Mouse (Mus musculus) frontal cortex, postnatal 36 days (tissue): ENCODE measurements around the gene H2-Aa.

Experiments
- DNase-seq, 2 experiments: peaks; one replicate each; pipeline ENCODE4 v3.0.0; 2022; ENCODE audit warnings: low spot score in 2 of 2

The H2-Aa gene

DNA sequence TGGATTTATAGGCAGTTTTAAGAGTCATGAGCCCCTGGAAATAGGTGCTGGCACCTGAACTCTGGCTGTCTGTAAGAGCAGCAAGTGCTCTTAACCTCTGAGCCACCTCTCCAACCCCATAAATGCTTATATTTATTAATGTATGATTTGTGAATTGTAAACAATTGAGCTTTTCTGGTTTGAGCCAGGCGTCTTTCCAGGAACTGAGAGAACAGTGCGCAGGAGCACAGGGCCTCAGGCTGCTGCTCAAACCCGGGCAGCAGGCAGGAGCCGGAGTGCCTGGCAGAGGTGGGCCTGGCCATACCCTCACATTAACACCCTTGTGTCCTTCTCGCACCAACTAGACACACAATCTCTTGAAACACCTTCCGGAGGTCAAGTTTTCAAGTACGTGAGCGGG, 12.4 kb upstream of the H2-Aa start:
- DNase-seq: no peak

DNA sequence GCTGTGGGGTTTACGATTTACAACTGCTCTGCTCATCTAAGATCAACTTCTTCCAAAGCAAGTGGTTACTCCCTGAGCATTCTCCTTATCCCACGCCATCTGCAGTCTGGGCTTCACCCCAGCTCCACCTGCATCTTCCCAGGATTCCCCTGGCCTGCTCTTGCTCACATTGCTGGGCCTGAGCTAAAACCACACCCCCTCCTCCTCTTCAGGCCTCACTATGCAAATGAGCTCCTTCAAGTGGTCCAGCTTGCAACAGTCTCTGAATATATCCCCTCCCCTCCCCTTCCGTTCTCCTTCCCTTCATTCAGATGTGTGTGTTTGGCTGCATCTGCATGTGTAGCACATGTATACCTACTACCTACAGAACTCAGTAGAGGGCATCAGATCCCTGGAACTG, 11.7 kb upstream of the H2-Aa start:
- DNase-seq: no peak

DNA sequence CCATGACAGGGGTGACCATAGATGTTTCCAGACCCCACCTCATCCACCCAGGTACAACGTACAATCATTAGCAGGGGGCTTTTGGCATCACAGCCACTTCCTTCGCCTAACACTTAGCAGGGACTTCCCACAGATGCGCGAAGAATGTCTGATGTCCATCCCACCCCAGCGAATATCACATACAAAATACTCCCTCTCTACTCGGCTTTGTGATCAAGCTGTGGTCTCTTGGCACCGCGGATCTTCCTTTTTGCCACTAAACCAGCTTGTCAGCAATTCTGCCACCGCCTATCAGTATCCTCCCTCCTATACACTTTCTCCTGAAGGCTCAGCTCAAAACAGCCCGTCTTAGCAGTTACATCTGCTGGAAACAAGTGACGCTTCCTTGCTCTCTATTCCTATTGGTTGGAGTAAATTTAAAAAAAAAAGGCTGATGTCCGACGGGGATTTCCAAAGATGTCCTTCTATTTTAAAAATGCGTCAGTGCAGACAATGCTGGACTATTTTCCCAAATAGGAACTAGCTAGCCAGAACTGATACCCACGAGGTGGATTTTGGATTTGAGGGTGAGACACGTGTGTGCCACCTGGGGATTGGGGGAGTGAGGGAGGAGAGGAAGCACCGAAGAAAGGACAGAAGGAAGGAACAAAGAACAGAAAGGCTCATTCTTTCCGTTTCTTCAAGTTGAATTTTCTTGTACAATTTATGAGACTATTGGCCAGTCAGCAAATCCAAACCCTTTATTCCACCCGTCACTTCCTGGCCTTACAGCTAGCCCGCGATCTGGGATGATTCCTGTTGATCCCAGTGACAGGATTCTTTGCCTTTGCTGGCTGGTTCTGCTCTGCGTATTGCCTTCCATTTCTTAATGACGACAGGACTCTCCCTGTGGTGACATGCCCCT, 8.5 kb upstream of the H2-Aa start:
- DNase-seq: peak; percentile 19 to 69

DNA sequence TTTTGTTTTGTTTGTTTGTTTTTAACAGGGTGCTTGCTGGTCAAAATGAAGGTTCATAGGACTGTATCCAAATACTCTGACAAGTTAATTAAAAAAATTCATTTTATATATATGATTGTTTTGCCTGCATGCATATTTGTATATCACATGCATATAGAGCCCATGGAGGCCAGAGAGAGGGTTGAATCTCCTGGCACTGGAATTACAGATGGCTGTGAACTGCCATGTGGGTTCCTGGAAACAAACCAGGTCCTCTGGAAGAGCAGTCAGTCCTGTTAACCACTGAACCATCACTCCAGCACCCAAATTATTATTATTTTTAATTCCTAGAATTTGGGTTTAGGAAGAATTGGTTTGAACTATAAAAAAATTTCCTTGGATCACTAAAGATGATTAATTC, 7.7 kb upstream of the H2-Aa start:
- DNase-seq: no peak

DNA sequence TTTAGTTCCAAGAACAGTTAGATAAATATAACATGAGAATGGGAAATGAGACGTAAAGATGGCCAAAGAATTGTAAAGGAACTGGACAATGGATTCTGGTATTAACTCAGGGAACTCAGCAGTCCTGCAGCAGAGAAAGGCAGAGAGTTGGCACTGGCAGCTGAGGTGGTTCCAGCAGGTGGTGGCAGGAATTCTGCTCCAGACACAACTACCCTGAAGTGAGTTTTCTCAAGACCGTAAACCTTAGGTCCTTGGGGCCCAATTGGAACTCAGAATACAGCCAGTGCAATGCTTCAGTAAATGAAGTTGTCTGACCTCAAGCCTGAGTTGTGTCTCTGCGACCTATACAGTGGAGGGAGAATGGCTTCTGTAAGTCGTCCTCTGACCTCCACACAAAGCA, 6.6 kb upstream of the H2-Aa start:
- DNase-seq: no peak

DNA sequence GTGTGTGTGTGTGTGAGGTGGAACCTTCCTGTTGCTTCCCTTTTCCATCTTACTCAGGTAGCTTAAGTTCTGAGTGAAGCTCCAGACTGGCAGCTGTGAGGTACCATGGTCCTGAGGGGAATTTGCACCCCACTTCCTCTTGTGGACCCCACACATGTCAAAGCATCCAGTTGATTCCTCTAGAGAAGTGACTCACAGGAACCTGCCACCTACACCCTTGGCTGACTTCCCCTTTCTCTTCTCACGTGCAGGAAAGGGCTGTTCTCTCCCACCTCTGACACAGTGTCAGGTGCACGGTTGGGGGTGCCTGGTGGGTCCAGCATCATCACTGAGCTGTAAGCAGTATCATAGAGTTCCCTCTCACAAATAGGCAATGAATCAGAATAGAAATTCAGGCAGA, 5.9 kb upstream of the H2-Aa start:
- DNase-seq: no peak

DNA sequence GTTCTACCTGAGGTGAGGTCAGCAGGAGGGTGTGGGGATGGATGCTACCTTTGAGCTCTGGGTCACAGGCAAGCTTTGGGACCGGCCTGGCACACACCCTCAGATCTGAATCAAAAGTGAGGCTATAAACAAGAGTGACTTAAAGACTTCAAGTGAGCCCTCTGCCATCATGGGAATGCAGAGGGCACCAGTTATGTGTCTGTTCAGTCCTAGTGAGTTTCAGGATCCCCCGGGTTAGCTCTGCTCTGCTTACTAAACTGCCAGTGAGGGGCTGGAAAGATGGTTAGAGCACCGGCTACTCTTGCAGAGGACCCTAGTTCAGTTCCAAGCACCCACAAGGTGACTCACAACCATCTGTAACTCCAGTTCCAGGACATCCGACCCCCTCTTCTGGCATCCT, 4.9 kb upstream of the H2-Aa start:
- DNase-seq: no peak

DNA sequence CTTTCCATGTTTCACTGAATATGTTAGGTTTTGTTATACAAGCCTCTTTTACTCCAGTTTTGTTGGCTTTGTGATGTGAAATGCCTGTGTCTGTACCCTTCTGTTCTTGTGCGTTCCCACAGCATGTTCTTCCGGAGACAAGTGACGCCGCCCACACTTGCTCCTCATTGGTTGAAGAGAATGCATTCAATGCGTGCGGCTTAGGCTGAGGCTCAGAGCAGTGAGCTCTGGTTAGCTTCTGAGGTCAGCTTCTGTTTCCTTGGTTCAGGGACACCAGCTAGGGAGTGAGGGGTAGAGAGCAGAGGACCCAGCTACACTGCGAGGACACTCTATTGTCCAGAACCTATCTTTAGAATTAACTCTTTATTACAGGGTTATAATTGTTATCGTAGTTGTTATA, 4.0 kb upstream of the H2-Aa start:
- DNase-seq: peak; percentile 72 to 85

DNA sequence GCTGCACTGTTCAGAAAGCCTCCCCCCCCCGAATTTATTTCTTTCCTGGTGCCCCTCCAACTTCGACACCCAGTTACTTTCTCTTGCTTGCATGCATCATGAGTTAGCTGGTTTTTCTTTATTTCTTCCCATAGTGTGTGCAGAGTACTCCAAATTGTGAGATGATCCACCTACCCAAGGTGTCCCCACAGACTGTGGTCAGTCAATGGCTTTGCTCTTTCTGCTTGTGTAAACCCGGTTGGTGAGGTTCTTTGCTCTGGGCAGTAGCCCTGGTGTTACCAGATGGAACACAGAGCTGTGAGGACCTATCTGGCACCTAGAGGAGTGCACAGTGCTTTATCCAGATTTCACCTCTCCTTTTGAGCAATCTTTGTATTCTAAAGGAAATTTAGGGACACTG, 508 bp upstream of the H2-Aa start:
- DNase-seq: no peak

DNA sequence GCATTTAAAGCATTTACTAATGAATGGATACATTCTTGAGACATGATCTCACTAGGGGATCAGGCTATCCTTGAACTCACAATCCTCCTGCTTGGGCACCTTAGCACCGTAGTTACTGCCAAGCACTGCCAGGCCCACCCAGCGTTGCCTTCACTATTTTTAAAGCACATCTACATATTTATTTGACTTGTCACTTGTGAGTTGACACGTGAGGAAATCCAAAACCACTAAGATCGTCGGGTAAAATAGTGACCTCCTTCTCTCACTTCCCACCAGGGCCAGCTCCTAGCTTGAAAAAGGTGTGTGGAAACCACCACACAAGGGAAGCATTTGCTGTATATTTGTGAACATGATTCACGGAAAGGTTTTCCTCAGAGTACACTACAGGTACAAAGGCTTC, 624 bp downstream of the H2-Aa start:
- DNase-seq: no peak

DNA sequence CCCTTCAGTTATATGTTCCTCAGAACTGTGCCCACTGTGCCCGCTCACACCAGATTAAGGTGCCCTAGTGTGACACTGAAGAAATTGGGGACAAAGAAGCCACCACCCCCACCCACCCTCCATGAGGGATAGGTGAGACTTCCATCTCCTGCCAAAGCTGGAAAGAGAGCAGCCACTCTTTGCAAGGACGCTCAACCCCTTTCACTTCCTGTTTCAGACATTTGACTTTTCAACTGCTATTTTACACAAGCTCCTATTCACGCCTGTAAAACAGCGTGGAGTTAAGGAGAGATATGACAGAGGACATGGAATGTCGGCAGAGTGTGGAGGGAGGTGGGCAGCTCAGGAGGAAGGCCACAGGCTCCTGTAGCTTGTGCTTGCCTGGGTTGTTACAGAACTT, 1.1 kb downstream of the H2-Aa start:
- DNase-seq: no peak

DNA sequence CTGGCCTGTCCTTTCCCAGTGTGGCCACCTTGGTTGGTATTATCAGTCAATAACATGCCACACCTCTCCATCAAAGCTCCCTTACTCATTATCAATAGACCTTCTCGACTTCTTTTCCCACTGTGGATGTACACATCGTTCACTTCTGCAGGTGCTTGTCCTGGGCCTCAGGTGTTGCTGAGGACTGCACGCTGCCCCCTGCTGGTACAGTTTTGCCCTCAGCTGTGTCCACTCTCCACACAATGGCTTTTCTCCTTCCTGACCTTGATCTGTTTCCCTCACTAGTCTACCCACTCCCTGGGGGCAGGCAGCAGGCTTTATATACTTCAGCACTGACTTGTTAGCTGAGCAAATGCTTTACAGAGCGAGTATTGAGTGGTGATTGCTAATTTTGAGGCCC, 1.8 kb downstream of the H2-Aa start:
- DNase-seq: no peak

DNA sequence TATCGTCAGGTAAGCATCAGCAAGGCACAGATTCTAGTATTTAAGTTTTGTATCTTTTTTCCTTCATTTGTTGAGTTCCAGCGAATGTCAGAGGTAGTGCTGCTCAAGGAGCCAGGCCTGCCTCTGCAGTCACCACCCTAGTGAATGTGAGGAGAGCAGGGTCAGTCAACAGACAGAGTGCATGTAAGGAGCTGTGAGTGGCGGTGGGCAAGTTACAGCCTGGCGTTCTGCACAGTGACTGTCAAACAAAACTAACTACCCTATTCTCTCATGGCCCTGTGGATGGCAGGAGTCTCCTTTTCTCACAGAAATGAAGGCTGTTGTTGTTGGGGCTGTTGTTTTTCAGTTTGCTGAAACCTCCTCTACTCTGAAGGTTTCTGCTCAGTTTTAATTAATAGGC, 2.3 kb downstream of the H2-Aa start:
- no peak for DNase-seq

DNA sequence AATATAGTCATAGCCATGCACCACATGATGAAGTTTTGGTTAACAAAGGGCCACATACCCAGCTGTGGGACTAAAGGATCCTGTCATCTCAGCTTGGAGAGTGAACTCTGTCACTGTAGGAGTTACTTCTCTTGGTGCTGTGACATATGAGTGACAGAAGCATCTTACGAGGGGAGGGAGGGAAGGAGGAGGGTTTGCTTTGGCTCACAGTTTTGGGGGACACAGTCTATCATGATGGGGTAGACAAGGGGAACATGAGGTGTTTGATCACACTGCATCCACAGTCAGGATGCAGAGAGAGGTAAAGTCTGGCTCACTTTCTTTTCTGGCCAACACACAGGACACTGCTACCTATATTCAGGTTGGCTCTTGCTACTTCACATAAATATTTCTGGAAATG, 5.8 kb downstream of the H2-Aa start:
- DNase-seq: no peak

DNA sequence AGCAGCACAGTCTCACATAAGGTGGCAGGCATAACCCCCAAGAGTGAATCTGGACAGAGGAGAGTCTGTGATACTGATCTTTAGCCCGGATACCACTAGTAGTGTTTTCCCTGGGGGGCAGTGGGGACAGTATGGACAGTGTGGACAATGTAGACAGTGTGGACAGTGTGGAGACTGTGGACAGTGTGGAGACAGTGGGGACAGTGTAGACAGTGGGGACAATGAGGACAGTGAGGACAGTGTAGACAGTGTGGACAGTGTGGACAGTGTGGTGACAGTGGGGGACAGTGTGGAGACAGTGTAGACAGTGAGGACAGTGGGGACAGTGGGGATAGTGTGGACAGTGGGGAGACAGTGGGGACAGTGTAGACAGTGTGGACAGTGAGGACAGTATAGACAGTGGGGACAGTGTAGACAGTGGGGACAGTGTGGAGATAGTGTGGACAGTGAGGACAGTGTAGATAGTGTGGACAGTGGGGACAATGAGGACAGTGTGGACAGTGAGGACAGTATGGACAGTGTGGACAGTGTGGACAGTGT, 7.1 kb downstream of the H2-Aa start:
- DNase-seq: no peak

DNA sequence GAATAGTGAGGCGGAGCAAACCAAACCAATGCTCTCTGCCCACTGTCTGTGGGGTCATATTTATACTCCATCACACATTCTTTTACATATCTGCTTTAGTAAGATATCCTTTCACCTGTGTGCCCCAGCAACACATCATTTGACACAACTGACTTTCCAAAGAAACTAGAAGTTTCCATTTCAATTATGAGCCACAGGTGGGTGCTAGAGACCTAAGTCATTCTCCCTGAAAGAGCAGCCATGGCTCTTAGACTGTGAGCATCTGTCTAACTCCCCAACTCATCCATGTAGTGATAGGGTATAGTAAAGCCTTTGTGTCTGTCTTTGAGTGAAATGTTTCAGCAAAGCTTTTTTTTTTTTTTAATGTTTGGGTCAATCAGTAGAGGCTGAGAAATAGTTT, 15.5 kb downstream of the H2-Aa start:
- no peak for DNase-seq

DNA sequence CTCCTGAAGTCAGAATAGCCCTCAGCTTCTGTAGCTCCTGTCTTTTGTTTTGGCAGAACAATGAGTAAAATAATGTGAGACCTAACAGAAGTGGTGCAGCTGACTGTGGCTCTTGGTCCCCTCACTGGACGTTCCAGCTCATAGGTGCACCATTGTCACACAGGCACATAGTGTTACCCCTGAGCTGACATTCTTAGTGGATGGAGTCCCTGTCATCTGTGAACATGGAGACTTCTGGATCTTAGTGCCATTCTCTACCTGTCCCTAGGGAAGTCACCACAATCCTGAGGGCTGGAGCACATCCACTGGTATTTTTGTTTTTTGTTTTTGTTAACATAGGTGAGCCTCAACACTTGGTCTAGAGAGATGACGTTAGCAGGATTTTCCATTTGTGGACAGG, 16.7 kb downstream of the H2-Aa start:
- no peak for DNase-seq

DNA sequence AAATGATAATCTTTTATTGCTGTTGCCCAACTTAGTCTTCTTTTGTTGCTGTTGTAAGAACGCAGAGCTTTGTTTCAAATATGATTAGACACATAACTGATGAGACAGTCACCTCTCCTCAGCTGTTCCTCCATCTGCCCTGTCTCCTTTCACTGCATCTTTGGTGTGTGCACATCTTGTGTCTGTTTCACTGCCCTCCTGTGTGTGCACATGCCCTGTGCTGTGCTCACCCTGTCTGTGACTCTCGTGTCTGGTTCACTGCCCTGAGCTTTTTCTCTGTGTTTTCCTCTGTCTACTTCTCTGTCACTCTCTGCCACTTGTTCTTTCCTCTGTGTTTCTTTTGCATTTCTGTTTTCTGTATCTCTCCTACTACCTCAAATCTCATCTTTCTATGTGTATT, 17.4 kb downstream of the H2-Aa start:
- no peak for DNase-seq

DNA sequence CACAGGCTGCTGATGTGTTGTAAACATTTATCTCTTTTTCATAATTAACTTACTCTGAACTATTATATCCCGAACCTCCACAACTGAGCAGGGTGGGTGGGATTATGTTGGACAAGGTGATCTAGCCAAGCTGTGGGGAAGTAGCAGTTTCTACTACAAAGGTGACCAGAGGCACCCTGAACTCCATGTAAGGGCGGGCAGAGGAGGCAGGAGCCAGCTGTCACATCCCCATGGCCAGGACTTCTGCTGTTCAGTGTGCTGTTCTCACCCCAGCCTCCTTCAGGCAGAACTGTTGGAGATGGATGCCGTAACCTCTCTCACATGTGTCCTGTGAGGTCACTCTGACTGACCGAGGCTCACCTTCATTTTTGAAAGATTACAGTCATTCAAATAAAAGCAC, 17.8 kb downstream of the H2-Aa start:
- DNase-seq: no peak

DNA sequence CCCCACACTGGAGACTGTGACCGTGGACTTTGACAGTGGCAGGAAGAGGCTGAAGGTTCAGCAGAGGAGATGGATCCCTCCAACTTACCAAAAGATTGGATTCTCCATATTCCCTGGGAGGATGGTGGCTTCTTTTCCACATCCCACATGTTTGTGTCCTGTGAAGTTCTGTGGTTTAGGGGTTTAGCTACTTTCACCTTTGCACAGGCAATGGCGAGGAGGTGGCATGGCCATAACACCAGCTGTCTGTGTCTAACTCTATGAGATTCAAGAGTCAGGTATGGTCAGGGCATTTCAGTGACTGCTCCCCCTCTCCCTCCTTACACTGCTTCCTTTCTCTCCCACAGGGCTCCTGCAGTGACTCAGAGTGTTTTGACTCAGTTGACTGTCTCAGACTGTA, 18.9 kb downstream of the H2-Aa start:
- DNase-seq: no peak

DNA sequence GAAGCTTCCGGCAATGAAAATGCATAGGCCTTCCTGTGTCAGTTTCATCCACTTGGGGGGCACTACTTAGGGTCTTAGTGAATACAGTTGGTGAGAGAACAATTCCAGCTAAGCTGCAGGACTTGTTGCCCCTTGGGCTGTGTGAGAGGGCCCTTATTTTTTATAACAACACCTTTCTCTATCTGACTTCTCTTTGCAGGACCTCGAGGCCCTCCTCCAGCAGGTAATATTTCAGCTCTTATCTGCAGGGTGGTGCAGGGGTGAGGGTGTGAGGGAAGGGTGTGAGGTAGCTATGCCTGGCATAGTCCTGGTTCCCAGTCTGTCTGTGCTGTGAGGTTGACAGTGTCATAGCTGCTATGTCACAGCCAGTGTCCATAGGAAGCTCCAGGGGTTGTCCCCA, 19.4 kb downstream of the H2-Aa start:
- DNase-seq: no peak

DNA sequence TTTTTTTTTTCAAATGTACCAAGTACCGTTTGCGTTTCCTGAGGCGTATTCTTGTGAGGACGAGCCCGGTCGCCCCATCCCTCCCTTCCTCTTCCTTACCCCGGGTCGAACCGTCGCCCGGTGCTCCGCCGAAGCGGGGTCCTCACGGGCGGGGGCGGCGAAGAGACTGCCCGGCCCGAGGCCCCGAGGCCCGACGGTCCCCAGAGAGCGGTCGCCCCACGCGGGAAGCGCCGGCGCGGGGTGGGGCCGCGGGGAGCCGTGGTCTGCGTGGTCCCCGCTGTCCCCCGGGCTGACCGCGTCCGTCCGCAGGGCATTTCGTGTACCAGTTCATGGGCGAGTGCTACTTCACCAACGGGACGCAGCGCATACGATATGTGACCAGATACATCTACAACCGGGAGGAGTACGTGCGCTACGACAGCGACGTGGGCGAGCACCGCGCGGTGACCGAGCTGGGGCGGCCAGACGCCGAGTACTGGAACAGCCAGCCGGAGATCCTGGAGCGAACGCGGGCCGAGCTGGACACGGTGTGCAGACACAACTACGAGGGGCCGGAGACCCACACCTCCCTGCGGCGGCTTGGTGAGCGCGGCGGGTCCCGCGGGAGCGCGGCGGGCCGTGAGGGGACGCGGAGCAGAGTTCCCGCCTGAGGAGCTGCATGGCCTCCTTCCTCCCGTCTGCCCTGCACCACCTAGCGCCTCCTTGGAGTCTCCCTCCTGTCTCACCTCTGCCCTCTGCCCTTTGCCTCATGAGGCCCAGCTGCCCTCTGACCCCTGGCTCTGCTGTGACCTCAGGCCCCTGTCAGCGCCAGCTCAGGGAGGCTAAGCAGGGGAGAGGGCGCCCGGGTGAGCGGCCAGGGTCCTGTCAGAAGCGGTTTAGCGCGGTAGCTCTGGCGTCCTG, 22.9 kb downstream of the H2-Aa start:
- no peak for DNase-seq
